Mouse (Mus musculus): ENCODE results near the gene Oxct1. TPM values are rescaled to one million over a fixed set of nuclear protein-coding genes. Genes with fewer than 3 reads are reported as not detected.

Oxct1 gene
- polyA plus RNA-seq (2015; fragmentation: Nextera tagmentation; extraction: Ambion mirVana) = 385 and 432 TPM in 2 replicates

DNA sequence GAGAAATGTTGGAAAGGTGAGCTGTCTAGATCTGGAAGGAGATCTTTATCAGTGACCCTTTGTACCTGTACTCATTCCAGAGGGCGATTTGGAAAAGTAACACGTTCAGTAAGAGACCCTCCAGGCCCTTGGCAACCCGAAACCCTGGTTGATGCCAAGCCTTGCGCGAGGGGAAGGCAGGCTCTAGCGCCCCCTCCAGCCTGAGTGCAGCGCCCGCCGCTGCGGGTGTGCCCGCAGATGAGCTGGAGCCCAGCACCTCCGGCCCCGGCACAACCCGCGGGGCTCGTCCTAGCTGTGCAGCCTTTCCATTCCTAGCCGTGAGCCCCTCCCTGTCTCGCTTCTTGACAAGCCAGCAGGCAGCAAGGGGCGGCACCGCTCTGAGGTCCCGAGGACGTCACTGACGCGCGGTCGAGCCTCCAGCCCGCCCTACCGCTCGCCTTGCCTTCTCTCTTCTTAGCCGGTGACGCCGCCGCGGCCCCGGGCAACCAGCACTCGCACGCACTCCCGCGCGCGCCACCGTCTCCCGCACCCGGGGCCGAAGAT is at the start of gene Oxct1:
Oxct1 (plus strand) TSS at position 153 of the 543 bp plus-strand sequence.
- ATAC-seq = peak; percentile 98
- Histone ChIP-seq H3K9me3 (replicated peaks; ENCODE audit: control insufficient read depth, low read length, poor library complexity, severe bottlenecking) (no peaks in the 10 kb centered on the region), H3K36me3 (ENCODE audit: control insufficient read depth, insufficient read depth, low read length) (no peaks in the 10 kb centered on the region), H3K9ac (ENCODE audit: low read depth, low read length) (peak within 1 kb of the TSS; percentile 94), H3K4me2 (ENCODE audit: low read length) (peak within 1 kb of the TSS; percentile 83), H3K4me1 (ENCODE audit: control insufficient read depth, insufficient read depth, low read length) (peaks cover 17% of the 10 kb centered on the region), H3K4me3 (ENCODE audit: low read depth, low read length) (peak within 1 kb of the TSS; percentile 77), H3K27me3 (ENCODE audit: control insufficient read depth, insufficient read depth, low read depth, low read length) (no peaks in the 10 kb centered on the region), H3K27ac (ENCODE audit: low read length) (peak within 1 kb of the TSS; percentile 98)
- under 1% methylated on average over 37 of the region's 45 CpGs for WGBS

DNA sequence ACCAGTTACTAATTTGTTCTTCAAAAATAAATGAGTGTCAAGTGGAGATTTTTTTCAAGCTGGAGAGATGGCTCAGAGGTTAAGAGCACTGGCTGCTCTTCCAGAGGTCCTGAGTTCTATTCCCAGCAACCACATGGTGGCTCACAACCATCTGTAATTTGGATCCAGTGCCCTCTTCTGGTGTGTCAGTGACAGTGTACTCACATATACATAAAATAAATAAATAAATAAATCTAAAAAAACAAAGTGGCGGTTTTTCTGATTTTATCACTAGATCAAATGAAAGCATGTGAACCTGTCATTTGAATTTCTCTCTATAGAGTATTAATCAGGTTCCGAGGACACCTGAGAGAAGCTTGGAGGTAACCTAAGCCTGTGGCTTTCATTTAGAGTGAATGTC is 47.9 kb upstream of the Oxct1 start:
- H3K36me3 ChIP-seq (ENCODE audit: control insufficient read depth, insufficient read depth, low read length) = peaks cover 2% of the 10 kb centered on the region; the same call in 1 of the 2 replicates
- no peaks in the 10 kb centered on the region for H3K4me1 ChIP-seq (ENCODE audit: control insufficient read depth, insufficient read depth, low read length)
- no peak overlapping the region for H3K9ac ChIP-seq (ENCODE audit: low read depth, low read length)
- peak overlapping the region; percentile 81; the same call in 1 of the 2 replicates for H3K4me2 ChIP-seq (ENCODE audit: low read length)
- no peaks in the 10 kb centered on the region for H3K27me3 ChIP-seq (ENCODE audit: control insufficient read depth, insufficient read depth, low read depth, low read length)
- H3K9me3 ChIP-seq (replicated peaks; ENCODE audit: control insufficient read depth, low read length, poor library complexity, severe bottlenecking) = no peaks in the 10 kb centered on the region
- no peak overlapping the region for H3K27ac ChIP-seq (ENCODE audit: low read length)
- no peak overlapping the region for H3K4me3 ChIP-seq (ENCODE audit: low read depth, low read length)
- peak; percentile 23; the same call in 1 of the 2 replicates for ATAC-seq
- WGBS = 96% methylated on average over 2 of the region's 2 CpGs

DNA sequence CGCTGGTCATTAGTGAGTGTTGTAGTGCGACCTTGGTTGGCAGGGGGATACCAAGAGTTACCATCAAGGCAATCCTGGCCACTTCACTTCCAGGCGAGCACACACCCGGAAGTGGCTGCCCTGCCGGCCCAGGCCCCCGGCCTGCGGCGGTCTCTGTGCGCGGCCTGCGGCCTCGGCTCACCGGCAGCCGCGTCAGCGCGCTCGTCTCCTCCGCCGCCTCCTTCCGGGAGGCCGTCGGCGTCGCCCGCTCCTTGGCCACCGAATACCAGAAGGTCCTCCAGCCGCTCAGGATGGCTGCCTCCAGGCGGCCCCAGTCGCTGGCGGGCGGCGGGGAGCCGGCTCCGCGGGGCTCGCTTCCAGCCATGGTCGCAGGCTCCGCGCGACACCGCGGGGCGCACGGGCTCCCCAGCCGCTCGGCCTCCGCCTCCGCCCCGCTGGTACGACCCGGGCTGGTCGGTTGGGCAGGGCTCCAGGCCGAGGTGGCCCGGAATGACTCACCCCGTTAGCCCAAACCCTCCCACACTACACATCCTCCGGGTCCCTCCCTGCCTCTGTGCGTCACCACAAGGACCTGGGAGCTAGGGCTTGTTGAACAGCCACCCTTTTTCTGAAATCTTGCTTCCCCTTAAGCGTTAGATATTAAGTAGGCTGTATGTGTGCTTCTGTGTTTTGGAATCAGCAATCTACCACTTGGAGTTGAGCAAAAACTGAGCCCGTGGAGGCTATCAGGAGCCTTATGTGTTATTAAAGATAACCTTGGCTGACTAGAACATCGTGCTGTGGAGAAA is 46.9 kb upstream of the Oxct1 start, which contains the start of gene Fbxo4:
Fbxo4 (minus strand) TSS at position 513 of the 788 bp plus-strand sequence.
- Histone ChIP-seq H3K9me3 (replicated peaks; ENCODE audit: control insufficient read depth, low read length, poor library complexity, severe bottlenecking) (no peaks in the 10 kb centered on the region), H3K4me2 (ENCODE audit: low read length) (peak within 1 kb of the TSS; percentile 81), H3K36me3 (ENCODE audit: control insufficient read depth, insufficient read depth, low read length) (0 out of 2 replicates have a peak, but pooled peaks cover 2% of the 10 kb centered on the region), H3K9ac (ENCODE audit: low read depth, low read length) (peak within 1 kb of the TSS; percentile 90), H3K4me3 (ENCODE audit: low read depth, low read length) (peak within 1 kb of the TSS; percentile 61), H3K27me3 (ENCODE audit: control insufficient read depth, insufficient read depth, low read depth, low read length) (no peaks in the 10 kb centered on the region), H3K27ac (ENCODE audit: low read length) (peak within 1 kb of the TSS; percentile 94), H3K4me1 (ENCODE audit: control insufficient read depth, insufficient read depth, low read length) (no peaks in the 10 kb centered on the region)
- 1% methylated on average over 53 of the region's 61 CpGs for WGBS
- peak; percentile 96 for ATAC-seq

DNA sequence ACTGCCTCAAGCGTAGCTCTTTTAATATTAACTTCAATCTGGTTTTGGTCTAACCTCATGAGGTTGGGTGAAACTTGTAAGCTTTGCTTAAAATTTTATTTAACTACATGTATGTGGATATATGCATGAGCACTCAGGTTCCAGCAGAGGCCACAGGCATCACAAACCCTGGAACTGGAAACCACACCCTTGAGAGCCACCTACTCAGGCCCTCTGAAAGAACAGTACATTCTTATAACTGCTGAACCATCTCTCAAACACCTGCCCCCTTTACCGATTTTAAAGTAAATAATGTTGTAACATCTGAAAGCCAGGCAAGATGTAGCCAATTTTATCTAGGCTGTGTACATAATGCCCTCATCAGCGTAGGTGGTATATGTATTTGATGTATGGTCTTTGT is 46.3 kb upstream of the Oxct1 start:
- Histone ChIP-seq H3K4me1 (ENCODE audit: control insufficient read depth, insufficient read depth, low read length) (no peaks in the 10 kb centered on the region), H3K27me3 (ENCODE audit: control insufficient read depth, insufficient read depth, low read depth, low read length) (no peaks in the 10 kb centered on the region), H3K4me2 (ENCODE audit: low read length) (peak overlapping the region; percentile 81), H3K9me3 (replicated peaks; ENCODE audit: control insufficient read depth, low read length, poor library complexity, severe bottlenecking) (no peaks in the 10 kb centered on the region), H3K9ac (ENCODE audit: low read depth, low read length) (no peak overlapping the region; the same call in 1 of the 2 replicates), H3K4me3 (ENCODE audit: low read depth, low read length) (peak overlapping the region; percentile 61; the same call in 1 of the 2 replicates), H3K36me3 (ENCODE audit: control insufficient read depth, insufficient read depth, low read length) (peaks cover 4% of the 10 kb centered on the region; the same call in 1 of the 2 replicates), H3K27ac (ENCODE audit: low read length) (peak overlapping the region; percentile 94)
- WGBS = 83% methylated on average over 3 of the region's 3 CpGs
- peak; percentile 13; the same call in 1 of the 2 replicates for ATAC-seq

DNA sequence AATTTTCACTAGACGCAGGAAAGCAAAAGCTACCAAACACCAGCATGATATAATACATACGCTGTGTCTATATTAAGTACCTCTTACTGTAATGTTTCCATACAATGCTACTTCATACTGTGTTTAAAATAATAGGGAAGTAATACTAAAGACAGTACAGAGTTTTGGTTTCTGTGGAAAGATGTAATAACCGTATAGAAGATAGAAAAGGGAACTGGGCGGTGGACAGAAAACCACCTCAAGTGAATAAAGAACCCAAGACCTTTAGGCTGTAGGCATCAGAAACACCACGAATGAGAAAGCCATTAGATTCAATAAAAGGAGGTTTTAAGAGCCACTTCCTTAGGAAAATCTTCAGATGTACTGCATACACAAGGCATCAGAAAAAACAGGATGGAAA is 43.5 kb upstream of the Oxct1 start:
- no peak for ATAC-seq

DNA sequence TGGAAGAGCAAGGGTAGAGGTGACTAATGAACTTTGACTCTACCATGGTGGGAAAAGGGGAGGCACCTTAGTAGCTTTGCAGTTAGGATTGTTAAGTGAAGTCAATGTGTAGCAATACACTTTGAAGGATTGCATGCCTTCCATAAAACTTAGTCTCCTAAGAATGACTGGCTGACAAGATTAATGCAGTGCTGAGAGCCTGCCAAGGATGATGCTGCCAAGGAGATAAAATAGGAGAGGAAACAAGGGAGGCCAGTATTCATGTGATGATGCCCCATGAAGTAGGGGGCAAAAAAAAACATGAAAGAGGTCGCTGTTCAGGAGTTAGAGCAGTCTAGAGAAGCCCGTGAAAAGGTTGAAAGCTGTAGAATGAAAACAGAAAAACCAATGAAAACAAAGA is 41.3 kb upstream of the Oxct1 start:
- no peak overlapping the region for H3K9ac ChIP-seq (ENCODE audit: low read depth, low read length)
- peaks cover 12% of the 10 kb centered on the region for H3K36me3 ChIP-seq (ENCODE audit: control insufficient read depth, insufficient read depth, low read length)
- no peak overlapping the region for H3K4me3 ChIP-seq (ENCODE audit: low read depth, low read length)
- no peak for ATAC-seq
- no peaks in the 10 kb centered on the region for H3K9me3 ChIP-seq (replicated peaks; ENCODE audit: control insufficient read depth, low read length, poor library complexity, severe bottlenecking)
- 90% methylated on average over 2 of the region's 2 CpGs for WGBS
- H3K27ac ChIP-seq (ENCODE audit: low read length) = no peak overlapping the region
- no peaks in the 10 kb centered on the region for H3K27me3 ChIP-seq (ENCODE audit: control insufficient read depth, insufficient read depth, low read depth, low read length)
- H3K4me2 ChIP-seq (ENCODE audit: low read length) = no peak overlapping the region
- no peaks in the 10 kb centered on the region for H3K4me1 ChIP-seq (ENCODE audit: control insufficient read depth, insufficient read depth, low read length)

More for the DNA sequence above, 43.5 kb upstream of the Oxct1 start:
- H3K36me3 ChIP-seq (ENCODE audit: control insufficient read depth, insufficient read depth, low read length) = peaks cover 12% of the 10 kb centered on the region
- H3K9me3 ChIP-seq (replicated peaks; ENCODE audit: control insufficient read depth, low read length, poor library complexity, severe bottlenecking) = no peaks in the 10 kb centered on the region
- H3K9ac ChIP-seq (ENCODE audit: low read depth, low read length) = no peak overlapping the region
- no peak overlapping the region for H3K4me3 ChIP-seq (ENCODE audit: low read depth, low read length)
- no peaks in the 10 kb centered on the region for H3K4me1 ChIP-seq (ENCODE audit: control insufficient read depth, insufficient read depth, low read length)
- H3K4me2 ChIP-seq (ENCODE audit: low read length) = no peak overlapping the region
- 92% methylated on average over 5 of the region's 5 CpGs for WGBS
- no peaks in the 10 kb centered on the region for H3K27me3 ChIP-seq (ENCODE audit: control insufficient read depth, insufficient read depth, low read depth, low read length)
- no peak overlapping the region for H3K27ac ChIP-seq (ENCODE audit: low read length)

DNA sequence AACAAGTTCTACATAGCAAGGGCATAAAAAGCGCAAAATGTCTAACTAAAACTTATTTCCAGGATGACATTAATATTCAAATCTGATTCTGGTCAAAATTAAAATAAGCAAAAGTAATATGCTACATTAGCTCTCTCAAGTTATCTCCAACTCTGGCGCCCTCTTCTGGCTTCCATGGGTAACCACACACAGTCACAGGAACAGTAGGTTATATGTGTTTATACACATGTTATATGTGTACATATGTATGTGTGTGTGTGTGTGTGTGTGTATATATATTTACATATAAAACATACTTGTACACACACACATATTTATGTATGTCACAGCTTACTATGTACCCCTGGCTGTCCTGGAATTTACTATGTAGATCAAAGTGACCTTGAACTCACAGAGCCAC is 38.2 kb upstream of the Oxct1 start:
- no peak overlapping the region for H3K9ac ChIP-seq (ENCODE audit: low read depth, low read length)
- no peak overlapping the region for H3K4me3 ChIP-seq (ENCODE audit: low read depth, low read length)
- no peak overlapping the region for H3K27ac ChIP-seq (ENCODE audit: low read length)
- no peak for ATAC-seq
- WGBS = 63% methylated on average over 2 of the region's 2 CpGs
- no peaks in the 10 kb centered on the region for H3K27me3 ChIP-seq (ENCODE audit: control insufficient read depth, insufficient read depth, low read depth, low read length)
- no peaks in the 10 kb centered on the region for H3K9me3 ChIP-seq (replicated peaks; ENCODE audit: control insufficient read depth, low read length, poor library complexity, severe bottlenecking)
- no peaks in the 10 kb centered on the region for H3K4me1 ChIP-seq (ENCODE audit: control insufficient read depth, insufficient read depth, low read length)
- peaks cover 23% of the 10 kb centered on the region for H3K36me3 ChIP-seq (ENCODE audit: control insufficient read depth, insufficient read depth, low read length)
- H3K4me2 ChIP-seq (ENCODE audit: low read length) = no peak overlapping the region

DNA sequence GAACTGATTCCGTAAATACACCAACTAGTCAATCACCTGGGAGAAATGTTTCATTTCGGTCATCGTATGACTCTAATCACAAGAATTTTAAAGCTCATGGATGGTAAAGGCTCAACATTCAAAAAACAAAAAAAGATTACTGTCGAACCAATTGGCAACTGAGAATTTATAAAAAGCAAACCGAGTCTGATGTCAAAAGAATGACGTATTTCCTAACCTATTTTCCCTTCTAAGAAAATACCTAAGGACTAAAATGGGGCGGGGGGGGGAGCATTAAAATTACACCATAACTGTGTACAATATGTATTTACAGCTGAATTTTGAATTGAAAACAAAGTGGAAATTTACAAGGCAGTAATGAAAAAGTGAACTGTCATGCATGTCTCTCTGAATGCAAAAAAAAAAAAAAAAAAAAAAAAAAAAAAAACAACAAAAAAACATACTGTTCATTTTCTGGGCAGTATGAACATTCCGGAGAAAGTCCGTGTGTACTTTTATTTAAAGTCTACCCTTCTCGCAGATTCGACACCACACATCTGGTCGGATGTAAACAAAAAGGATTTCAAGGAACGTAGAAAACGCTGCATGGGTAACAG is 31.2 kb upstream of the Oxct1 start:
- Histone ChIP-seq H3K4me2 (ENCODE audit: low read length) (peak overlapping the region; percentile 48), H3K4me3 (ENCODE audit: low read depth, low read length) (peak overlapping the region; percentile 85), H3K9ac (ENCODE audit: low read depth, low read length) (peak overlapping the region; percentile 92), H3K9me3 (replicated peaks; ENCODE audit: control insufficient read depth, low read length, poor library complexity, severe bottlenecking) (no peaks in the 10 kb centered on the region), H3K27me3 (ENCODE audit: control insufficient read depth, insufficient read depth, low read depth, low read length) (no peaks in the 10 kb centered on the region), H3K4me1 (ENCODE audit: control insufficient read depth, insufficient read depth, low read length) (peaks cover 17% of the 10 kb centered on the region), H3K36me3 (ENCODE audit: control insufficient read depth, insufficient read depth, low read length) (peaks cover 10% of the 10 kb centered on the region), H3K27ac (ENCODE audit: low read length) (peak overlapping the region; percentile 93)
- no peak for ATAC-seq
- 24% methylated on average over 14 of the region's 14 CpGs for WGBS

Data from midbrain, embryonic 16.5 days (tissue).